Mouse (Mus musculus): ENCODE measurements around the gene Aipl1. TPM values are rescaled to one million over a fixed set of nuclear protein-coding genes. Genes with fewer than 3 reads are reported as not detected.

Aipl1 gene
- total and polyA plus RNA-seq, 3 experiments: 0.39 to 0.58 TPM; not detected in 1

DNA sequence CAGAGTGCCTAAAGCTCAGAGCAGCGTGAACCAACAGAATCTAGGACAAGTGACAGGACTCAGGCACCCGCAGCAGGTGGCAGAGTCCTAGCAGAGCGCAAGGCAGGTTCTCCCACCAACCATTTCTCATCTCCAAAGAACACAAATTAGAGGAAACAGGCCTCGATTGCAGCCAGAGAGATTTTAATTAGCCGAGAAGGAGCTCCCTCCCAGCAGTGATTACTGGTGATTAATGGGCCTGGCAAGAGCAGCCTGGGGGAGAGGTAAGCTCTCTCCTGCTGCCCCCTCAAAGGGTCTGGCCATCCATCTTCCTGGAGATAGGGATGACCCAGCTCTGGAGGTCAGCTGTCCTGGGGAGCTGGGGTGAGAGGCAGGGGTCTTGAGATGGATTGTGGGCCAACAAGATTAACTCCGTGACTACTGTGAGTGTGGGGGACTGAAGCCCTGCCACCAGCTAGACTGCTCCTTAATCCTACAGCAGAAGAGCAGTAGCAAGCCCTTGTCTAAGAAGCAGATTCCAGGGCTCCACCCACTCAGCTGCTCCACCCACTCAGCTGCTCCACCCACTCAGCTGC is 35.1 kb upstream of the Aipl1 start:
- H3K4me1 ChIP-seq (ENCODE audit: control insufficient read depth in 1 of 2, insufficient read depth in 2 of 2, low read length in 2 of 2): no peaks in the 10 kb centered on the region
- no peak overlapping the region for H3K27ac ChIP-seq (ENCODE audit: control insufficient read depth, low read depth, low read length)
- DNase-seq (ENCODE audit: low read depth, low spot score): no peak
- 0 out of 4 replicates have a peak, but pooled peaks cover 0 to 1% of the 10 kb centered on the region in 2 experiments for H3K27me3 ChIP-seq (ENCODE audit: control insufficient read depth in 1 of 2, insufficient read depth in 2 of 2, low read length in 2 of 2)
- no peak overlapping the region for H3K4me3 ChIP-seq (ENCODE audit: control insufficient read depth in 1 of 2, insufficient read depth in 1 of 2, low read depth in 2 of 2, low read length in 2 of 2)
- H3K36me3 ChIP-seq (ENCODE audit: control insufficient read depth in 1 of 2, insufficient read depth in 2 of 2, low read length in 2 of 2): no peaks in the 10 kb centered on the region
- no peaks in the 10 kb centered on the region for H3K9me3 ChIP-seq (replicated peaks; ENCODE audit: insufficient read depth, low read length)
- TF ChIP-seq MAX (IDR thresholded peaks at IDR 0.05; ENCODE audit: low read length): no peak
- TF ChIP-seq JUND (IDR thresholded peaks at IDR 0.05; ENCODE audit: low read depth, low read length): no peak
- no peak for TF ChIP-seq HCFC1 (IDR thresholded peaks at IDR 0.05; ENCODE audit: low read depth, low read length)
- TF ChIP-seq POLR2AphosphoS5 (IDR thresholded peaks at IDR 0.05; ENCODE audit: borderline replicate concordance, low read depth, low read length): no peak
- TF ChIP-seq ZC3H11A (IDR thresholded peaks at IDR 0.05; ENCODE audit: low read depth, low read length): no peak
- no peak for TF ChIP-seq E2F4 (IDR thresholded peaks at IDR 0.05; ENCODE audit: borderline replicate concordance, low read depth, low read length)
- TF ChIP-seq CTCF (IDR thresholded peaks at IDR 0.05 in 2 of 3, conservative IDR thresholded peaks at IDR 0.05 in 1 of 3; ENCODE audit: control insufficient read depth in 1 of 3, insufficient read depth in 1 of 3, low read depth in 2 of 3, low read length in 3 of 3, poor library complexity in 1 of 3, severe bottlenecking in 1 of 3): no peak
- no peak for TF ChIP-seq ELF1 (IDR thresholded peaks at IDR 0.05; ENCODE audit: low read depth, low read length)
- no peak for TF ChIP-seq TBP (IDR thresholded peaks at IDR 0.05; ENCODE audit: low read depth, low read length)
- no peak for TF ChIP-seq CHD1 (IDR thresholded peaks at IDR 0.05; ENCODE audit: low read depth, low read length)
- TF ChIP-seq ZNF384 (IDR thresholded peaks at IDR 0.05; ENCODE audit: low read depth, low read length): no peak
- no peak for TF ChIP-seq RCOR1 (IDR thresholded peaks at IDR 0.05; ENCODE audit: low read depth, low read length)
- no peak for TF ChIP-seq SMC3 (IDR thresholded peaks at IDR 0.05; ENCODE audit: low read depth, low read length)
- TF ChIP-seq NRF1 (IDR thresholded peaks at IDR 0.05; ENCODE audit: insufficient read depth, low read depth, low read length, poor library complexity, severe bottlenecking): no peak
- TF ChIP-seq ZMIZ1 (IDR thresholded peaks at IDR 0.05; ENCODE audit: low read depth, low read length): no peak
- no peaks in the 10 kb centered on the region for H3K79me2 ChIP-seq (ENCODE audit: control insufficient read depth, insufficient read depth, low read length, poor library complexity)
- no peak overlapping the region for H3K9ac ChIP-seq (ENCODE audit: control insufficient read depth, low read depth, low read length, poor library complexity, severe bottlenecking)

DNA sequence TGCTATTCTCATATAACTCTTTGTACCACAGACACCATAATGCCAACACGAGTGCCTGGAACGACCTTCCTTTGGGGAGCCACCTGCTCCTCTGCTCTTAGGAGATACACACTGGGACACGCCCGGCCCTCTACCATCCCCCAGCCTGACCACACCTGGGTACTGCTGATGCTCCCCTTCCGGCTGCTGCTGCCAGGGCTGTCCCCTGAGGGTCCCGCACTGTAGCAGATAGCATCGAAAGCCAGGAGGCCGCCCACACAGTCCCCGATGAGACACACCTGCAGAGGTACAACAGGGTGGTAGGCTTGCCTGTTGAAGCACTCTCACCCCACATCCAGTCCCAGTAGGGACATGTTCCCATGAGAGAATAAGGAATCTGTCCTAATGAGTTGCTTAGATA is 33.4 kb upstream of the Aipl1 start:
- H3K9me3 ChIP-seq (replicated peaks; ENCODE audit: insufficient read depth, low read length): no peaks in the 10 kb centered on the region
- no peak overlapping the region for H3K27ac ChIP-seq (ENCODE audit: control insufficient read depth, low read depth, low read length)
- H3K27me3 ChIP-seq (ENCODE audit: control insufficient read depth in 1 of 2, insufficient read depth in 2 of 2, low read length in 2 of 2): 0 out of 4 replicates have a peak, but pooled peaks cover 0 to 1% of the 10 kb centered on the region in 2 experiments
- no peak overlapping the region for H3K4me3 ChIP-seq (ENCODE audit: control insufficient read depth in 1 of 2, insufficient read depth in 1 of 2, low read depth in 2 of 2, low read length in 2 of 2)
- no peaks in the 10 kb centered on the region for H3K36me3 ChIP-seq (ENCODE audit: control insufficient read depth in 1 of 2, insufficient read depth in 2 of 2, low read length in 2 of 2)
- no peak overlapping the region for H3K9ac ChIP-seq (ENCODE audit: control insufficient read depth, low read depth, low read length, poor library complexity, severe bottlenecking)
- no peak for TF ChIP-seq MAFK (IDR thresholded peaks at IDR 0.05; ENCODE audit: borderline replicate concordance, low read depth, low read length)
- TF ChIP-seq CTCF (IDR thresholded peaks at IDR 0.05 in 2 of 3, conservative IDR thresholded peaks at IDR 0.05 in 1 of 3; ENCODE audit: control insufficient read depth in 1 of 3, insufficient read depth in 1 of 3, low read depth in 2 of 3, low read length in 3 of 3, poor library complexity in 1 of 3, severe bottlenecking in 1 of 3): no peak
- no peak for TF ChIP-seq TBP (IDR thresholded peaks at IDR 0.05; ENCODE audit: low read depth, low read length)
- TF ChIP-seq CHD2 (IDR thresholded peaks at IDR 0.05; ENCODE audit: low read length): no peak
- H3K4me1 ChIP-seq (ENCODE audit: control insufficient read depth in 1 of 2, insufficient read depth in 2 of 2, low read length in 2 of 2): no peaks in the 10 kb centered on the region
- H3K79me2 ChIP-seq (ENCODE audit: control insufficient read depth, insufficient read depth, low read length, poor library complexity): no peaks in the 10 kb centered on the region
- DNase-seq (ENCODE audit: low read depth, low spot score): no peak
